Mouse (Mus musculus) lung, adult 2 months (tissue): ENCODE data around the gene Ess2. TPM values are rescaled to one million over a fixed set of nuclear protein-coding genes. Genes with fewer than 3 reads are reported as not detected.
A peak's percentile ranks its signal among the peaks of the same experiment; 100 is the strongest.

Experiments
- DNase-seq: peaks from one replicate; pipeline ENCODE4 v3.0.0; 2022
- H3K4me1 ChIP-seq: fragments of 200-500 bp; 2 replicates; pipeline ENCODE4 v1.6.1; 2011; ENCODE audit warnings: low read length; ENCODE audit not compliant: control insufficient read depth, insufficient read depth
- H3K4me3 ChIP-seq: fragments of 200-500 bp; replicated peaks from 2 replicates; pipeline ENCODE3; 2011; ENCODE audit warnings: low read depth, mild to moderate bottlenecking, control low read depth, low read length; ENCODE audit errors: extremely low read depth
- CTCF ChIP-seq: fragments of 200-500 bp; IDR thresholded peaks from 2 replicates; pipeline ENCODE4 v1.5.1; 2011; ENCODE audit warnings: mild to moderate bottlenecking, low read length, control low read depth; ENCODE audit not compliant: insufficient read depth
- POLR2A ChIP-seq: fragments of 200-500 bp; IDR thresholded peaks from 2 replicates; pipeline ENCODE4 v1.6.1; 2011; ENCODE audit warnings: low read depth, mild to moderate bottlenecking, control low read depth, low read length, borderline replicate concordance; ENCODE audit errors: extremely low read depth
- WGBS: fragments of 180-500 bp; shearing (Covaris S2); methylation state at CpG from one replicate; pipeline ENCODE4 v1.1.7; 2018; 5-methylcytosine and 5-hydroxymethylcytosine counted together
- polyA plus RNA-seq: library from polyadenylated mRNA; depleted of rRNA; stranded (reverse); fragments of >200 nt; gene quantifications from 2 replicates; pipeline ENCODE4 v1.2.3, GENCODE M21; 2012

The Ess2 gene
- polyA plus RNA-seq, 1 experiment = 22.8 TPM

- under 1% methylated on average over 32 of the region's 38 CpGs for WGBS
- TF ChIP-seq CTCF = no peak
- peak; percentile 73; the same call in 1 of the 2 replicates for TF ChIP-seq POLR2A
- peaks cover 7% of the 10 kb centered on the region; the same call in 1 of the 2 replicates for H3K4me1 ChIP-seq
- DNase-seq = peak; percentile 98
- peak within 1 kb of the TSS; percentile 67 for H3K4me3 ChIP-seq
Measured at GRCm38 (mm10) chr16:17891567-17891959, 19.6 kb downstream of the Ess2 start, which contains the start of gene Gm20518. Gm20518 (minus strand) TSS chr16:17891671.

GRCm38 (mm10) chr16:17890917-17891566, 20.1 kb downstream of the Ess2 start:
- TF ChIP-seq CTCF (no peak), POLR2A (peak; percentile 50; the same call in 1 of the 2 replicates)
- Histone ChIP-seq H3K4me3 (peak overlapping the region; percentile 65), H3K4me1 (peaks cover 7% of the 10 kb centered on the region; the same call in 1 of the 2 replicates)
- under 1% methylated on average over 44 of the region's 44 CpGs for WGBS
- DNase-seq = peak; percentile 77

- WGBS = 38% methylated on average over 2 of the region's 2 CpGs
- TF ChIP-seq POLR2A (no peak), CTCF (no peak)
- no peak for DNase-seq
- Histone ChIP-seq H3K4me1 (peaks cover 7% of the 10 kb centered on the region; the same call in 1 of the 2 replicates), H3K4me3 (no peak overlapping the region)
Measured at GRCm38 (mm10) chr16:17890342-17890727, 20.8 kb downstream of the Ess2 start.

GRCm38 (mm10) chr16:17889689-17890341, 21.3 kb downstream of the Ess2 start:
- whole genome bisulfite sequencing = 73% methylated on average over 6 of the region's 6 CpGs
- H3K4me1 ChIP-seq = peaks cover 7% of the 10 kb centered on the region; the same call in 1 of the 2 replicates
- DNase-seq = no peak
- H3K4me3 ChIP-seq = no peak overlapping the region
- no peak for TF ChIP-seq POLR2A

GRCm38 (mm10) chr16:17884116-17884515, 27.0 kb downstream of the Ess2 start:
- WGBS = 65% methylated on average over 6 of the region's 6 CpGs
- no peak for DNase-seq
- no peak for TF ChIP-seq CTCF
- TF ChIP-seq POLR2A = no peak
- Histone ChIP-seq H3K4me1 (peaks cover 2% of the 10 kb centered on the region; the same call in 1 of the 2 replicates), H3K4me3 (no peak overlapping the region)

- no peak for TF ChIP-seq POLR2A
- TF ChIP-seq CTCF = no peak
- Histone ChIP-seq H3K4me1 (peaks cover 2% of the 10 kb centered on the region; the same call in 1 of the 2 replicates), H3K4me3 (no peak overlapping the region)
- no peak for DNase-seq
Measured at GRCm38 (mm10) chr16:17882196-17882595, 29.0 kb downstream of the Ess2 start.

GRCm38 (mm10) chr16:17879571-17879970, 31.6 kb downstream of the Ess2 start:
- TF ChIP-seq CTCF = no peak
- TF ChIP-seq POLR2A = no peak
- no peak overlapping the region for H3K4me3 ChIP-seq
- peaks cover 5% of the 10 kb centered on the region; the same call in 1 of the 2 replicates for H3K4me1 ChIP-seq
- 76% methylated on average over 4 of the region's 4 CpGs for WGBS
- DNase-seq = no peak

GRCm38 (mm10) chr16:17876096-17876495, 35.1 kb downstream of the Ess2 start:
- WGBS = 98% methylated on average over 1 of the region's 1 CpGs
- no peak overlapping the region for H3K4me3 ChIP-seq
- H3K4me1 ChIP-seq = peaks cover 3% of the 10 kb centered on the region; the same call in 1 of the 2 replicates
- no peak for DNase-seq
- no peak for TF ChIP-seq CTCF
- TF ChIP-seq POLR2A = no peak

GRCm38 (mm10) chr16:17875174-17875573, 36.0 kb downstream of the Ess2 start:
- no peak for DNase-seq
- H3K4me1 ChIP-seq = peaks cover 3% of the 10 kb centered on the region; the same call in 1 of the 2 replicates
- H3K4me3 ChIP-seq = no peak overlapping the region
- 65% methylated on average over 4 of the region's 4 CpGs for WGBS
- TF ChIP-seq POLR2A (no peak), CTCF (no peak)

DNA sequence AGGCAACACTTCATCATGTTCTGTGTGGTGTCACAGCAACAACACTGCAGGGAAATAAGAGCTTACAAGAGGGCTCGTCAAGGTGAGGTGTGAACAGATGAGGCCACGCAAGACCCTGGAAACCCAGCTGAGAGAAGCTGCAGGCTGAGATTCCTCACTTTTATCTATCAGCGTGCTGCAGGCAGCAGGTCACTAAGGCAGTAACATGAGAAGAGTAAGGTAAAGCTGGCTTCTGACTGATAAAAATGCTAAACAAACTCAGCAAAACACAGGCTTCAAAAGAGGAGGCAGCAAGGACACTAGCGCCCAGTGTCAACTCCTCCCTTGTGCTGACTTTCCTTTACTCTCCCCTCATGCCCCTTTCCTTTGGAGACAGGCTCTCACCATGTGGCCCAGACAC, 38.2 kb downstream of the Ess2 start:
- 62% methylated on average over 4 of the region's 4 CpGs for WGBS
- no peak for TF ChIP-seq POLR2A
- no peak for TF ChIP-seq CTCF
- DNase-seq = no peak
- H3K4me1 ChIP-seq = peaks cover 3% of the 10 kb centered on the region; the same call in 1 of the 2 replicates
- no peak overlapping the region for H3K4me3 ChIP-seq
